Mouse (Mus musculus): ENCODE results near the gene Aprt. TPM values are rescaled to one million over a fixed set of nuclear protein-coding genes. Genes with fewer than 3 reads are reported as not detected.

Aprt gene
- total and polyA plus RNA-seq, 2 experiments: 59.8 to 105 TPM

DNA sequence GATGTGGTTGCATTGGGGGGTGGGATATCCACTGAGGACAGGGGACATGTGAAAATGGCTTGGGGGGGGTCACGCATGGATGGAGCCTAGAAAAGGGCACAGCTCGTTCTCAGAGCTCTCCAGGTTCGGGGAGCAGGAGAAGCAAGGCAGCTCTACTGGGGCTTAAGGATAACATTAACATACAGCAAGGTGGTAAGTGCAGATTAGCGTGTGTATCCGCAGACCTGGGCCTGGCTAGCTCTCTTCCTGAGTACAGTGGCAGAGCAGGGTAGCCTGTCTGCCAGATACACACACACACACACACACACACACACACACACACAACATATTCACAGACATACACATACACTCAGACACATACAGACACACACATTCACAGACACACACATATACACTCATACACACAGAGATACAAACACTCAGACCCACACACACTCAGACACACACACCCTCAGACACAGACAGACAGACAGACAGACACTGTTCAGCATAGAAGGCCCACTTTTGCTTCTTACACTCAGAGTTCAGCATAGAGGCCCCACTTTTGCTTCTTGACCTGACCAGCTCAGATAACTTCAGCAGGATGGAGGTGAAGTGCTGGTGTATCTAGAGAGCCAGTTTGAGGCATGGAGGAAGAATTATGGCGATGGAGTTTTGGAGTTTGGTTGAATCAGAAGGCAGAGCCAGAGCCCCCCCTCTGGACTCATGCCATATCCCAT is 42.1 kb upstream of the Aprt start:
- 76% methylated on average over 6 of the region's 6 CpGs for WGBS
- no peaks in the 10 kb centered on the region for H3K4me1 ChIP-seq (ENCODE audit: control insufficient read depth, insufficient read depth, low read length)
- H3K79me2 ChIP-seq (ENCODE audit: control insufficient read depth, insufficient read depth, low read length): no peaks in the 10 kb centered on the region
- TF ChIP-seq POLR2A (IDR thresholded peaks at IDR 0.05; ENCODE audit: extremely low read depth, insufficient read depth, low read length) (no peak), CTCF (IDR thresholded peaks at IDR 0.05; ENCODE audit: low read depth, low read length) (no peak)
- H3K4me3 ChIP-seq (ENCODE audit: insufficient read depth, low read depth, low read length): no peak overlapping the region
- no peaks in the 10 kb centered on the region for H3K27me3 ChIP-seq (ENCODE audit: control insufficient read depth, insufficient read depth, low read length)
- no peak overlapping the region for H3K27ac ChIP-seq (replicated peaks; ENCODE audit: insufficient read depth, low read depth, low read length)
- no peak for DNase-seq (ENCODE audit: extremely low read depth, low read depth, low spot score)
- H3K9ac ChIP-seq (ENCODE audit: low read depth, low read length): no peak overlapping the region
- no peaks in the 10 kb centered on the region for H3K36me3 ChIP-seq (ENCODE audit: control insufficient read depth, insufficient read depth, low read length)

DNA sequence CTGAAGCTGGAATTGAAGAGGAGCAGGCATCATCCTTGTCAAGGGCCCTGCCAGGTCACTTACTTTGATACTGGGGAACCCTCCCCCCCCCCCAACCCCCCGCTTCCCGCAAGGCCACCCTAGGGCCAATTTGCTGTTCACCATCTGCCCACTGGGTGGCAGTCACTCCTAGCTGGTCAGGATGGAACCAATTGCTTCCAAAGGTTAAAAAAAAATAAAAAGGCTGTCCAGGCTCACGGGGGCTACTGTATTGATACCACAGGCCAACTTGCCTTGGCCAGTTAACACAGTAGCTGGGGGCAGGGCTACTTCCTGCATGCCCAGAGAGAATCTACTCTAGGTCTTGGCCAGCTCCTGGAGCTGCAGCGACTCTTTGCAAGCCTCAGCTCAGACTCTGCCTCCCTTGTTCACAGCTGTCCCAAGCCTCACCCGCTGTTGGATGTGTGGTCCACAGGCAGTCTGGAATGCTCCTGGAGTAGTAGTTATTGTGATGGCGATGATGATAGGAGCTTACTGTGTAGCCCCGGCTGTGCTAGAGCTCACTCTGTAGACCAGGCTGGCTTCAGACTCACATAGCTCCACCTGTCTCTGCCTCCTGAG is 41.3 kb upstream of the Aprt start:
- Histone ChIP-seq H3K27ac (replicated peaks; ENCODE audit: insufficient read depth, low read depth, low read length) (no peak overlapping the region), H3K9ac (ENCODE audit: low read depth, low read length) (no peak overlapping the region), H3K27me3 (ENCODE audit: control insufficient read depth, insufficient read depth, low read length) (no peaks in the 10 kb centered on the region), H3K4me3 (ENCODE audit: insufficient read depth, low read depth, low read length) (no peak overlapping the region), H3K4me1 (ENCODE audit: control insufficient read depth, insufficient read depth, low read length) (no peaks in the 10 kb centered on the region), H3K36me3 (ENCODE audit: control insufficient read depth, insufficient read depth, low read length) (no peaks in the 10 kb centered on the region), H3K79me2 (ENCODE audit: control insufficient read depth, insufficient read depth, low read length) (no peaks in the 10 kb centered on the region)
- 48% methylated on average over 5 of the region's 7 CpGs for WGBS
- TF ChIP-seq POLR2A (IDR thresholded peaks at IDR 0.05; ENCODE audit: extremely low read depth, insufficient read depth, low read length) (no peak), CTCF (IDR thresholded peaks at IDR 0.05; ENCODE audit: low read depth, low read length) (peak; percentile 74)
- peak; percentile 38 for DNase-seq (ENCODE audit: extremely low read depth, low read depth, low spot score)

DNA sequence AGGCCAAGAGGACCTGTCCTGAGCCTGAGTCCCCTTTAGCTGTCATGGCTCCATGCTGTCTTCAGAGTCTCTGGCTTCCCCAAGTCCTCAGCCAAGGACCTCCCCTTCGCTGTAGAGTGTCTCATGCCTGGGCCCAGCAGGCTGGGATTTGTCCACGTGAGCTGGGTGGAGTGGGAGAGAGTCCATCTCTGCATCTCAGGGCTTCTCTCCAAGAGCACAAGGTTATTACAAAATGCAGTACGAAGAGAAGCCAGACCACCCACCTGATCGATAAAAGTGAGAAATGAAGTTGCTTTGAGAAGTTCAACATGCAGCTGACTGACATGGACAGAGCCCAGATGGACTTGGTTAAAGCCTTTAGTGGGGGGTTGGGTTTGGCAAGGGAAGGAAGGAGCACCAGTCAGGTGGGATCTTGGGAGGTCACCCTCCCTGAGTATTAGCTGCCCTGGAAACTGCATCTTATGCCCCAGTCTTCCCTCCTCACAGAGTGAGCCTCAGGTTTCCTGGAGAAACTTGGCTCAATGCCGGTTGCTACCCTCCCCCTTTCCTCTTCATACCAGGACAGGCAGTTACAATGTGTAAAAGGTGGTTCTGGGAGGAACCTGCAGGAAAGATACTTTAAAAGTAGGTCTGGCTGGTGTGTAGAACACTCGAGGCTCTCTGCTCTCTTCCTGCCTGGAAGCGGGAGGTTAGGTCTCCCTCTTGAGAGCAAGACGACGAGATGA is 39.6 kb upstream of the Aprt start:
- TF ChIP-seq POLR2A (IDR thresholded peaks at IDR 0.05; ENCODE audit: extremely low read depth, insufficient read depth, low read length) (no peak), CTCF (IDR thresholded peaks at IDR 0.05; ENCODE audit: low read depth, low read length) (no peak)
- Histone ChIP-seq H3K9ac (ENCODE audit: low read depth, low read length) (no peak overlapping the region), H3K36me3 (ENCODE audit: control insufficient read depth, insufficient read depth, low read length) (no peaks in the 10 kb centered on the region), H3K27ac (replicated peaks; ENCODE audit: insufficient read depth, low read depth, low read length) (no peak overlapping the region), H3K4me1 (ENCODE audit: control insufficient read depth, insufficient read depth, low read length) (peaks cover 7% of the 10 kb centered on the region), H3K27me3 (ENCODE audit: control insufficient read depth, insufficient read depth, low read length) (no peaks in the 10 kb centered on the region), H3K79me2 (ENCODE audit: control insufficient read depth, insufficient read depth, low read length) (no peaks in the 10 kb centered on the region), H3K4me3 (ENCODE audit: insufficient read depth, low read depth, low read length) (no peak overlapping the region)
- WGBS: 78% methylated on average over 9 of the region's 9 CpGs
- no peak for DNase-seq (ENCODE audit: extremely low read depth, low read depth, low spot score)

GRCm38 (mm10) chr8:122611295-122612133 is 34.8 kb upstream of the Aprt start, which contains the start of the genes Galns and Trappc2l:
Gene Galns (minus strand): TSS chr8:122611463.
Gene Trappc2l (plus strand): TSS chr8:122611640.
- Histone ChIP-seq H3K4me1 (ENCODE audit: control insufficient read depth, insufficient read depth, low read length) (peaks cover 10% of the 10 kb centered on the region), H3K27me3 (ENCODE audit: control insufficient read depth, insufficient read depth, low read length) (no peaks in the 10 kb centered on the region), H3K4me3 (ENCODE audit: insufficient read depth, low read depth, low read length) (peak within 1 kb of the TSS; percentile 76), H3K79me2 (ENCODE audit: control insufficient read depth, insufficient read depth, low read length) (no peaks in the 10 kb centered on the region), H3K9ac (ENCODE audit: low read depth, low read length) (peak within 1 kb of the TSS; percentile 81), H3K27ac (replicated peaks; ENCODE audit: insufficient read depth, low read depth, low read length) (peak within 1 kb of the TSS; percentile 63), H3K36me3 (ENCODE audit: control insufficient read depth, insufficient read depth, low read length) (no peaks in the 10 kb centered on the region)
- TF ChIP-seq POLR2A (IDR thresholded peaks at IDR 0.05; ENCODE audit: extremely low read depth, insufficient read depth, low read length) (peak; percentile 63; the same call in 1 of the 2 replicates), CTCF (IDR thresholded peaks at IDR 0.05; ENCODE audit: low read depth, low read length) (peak; percentile 37)
- peak; percentile 90 for DNase-seq (ENCODE audit: extremely low read depth, low read depth, low spot score)
- WGBS: under 1% methylated on average over 57 of the region's 57 CpGs

DNA sequence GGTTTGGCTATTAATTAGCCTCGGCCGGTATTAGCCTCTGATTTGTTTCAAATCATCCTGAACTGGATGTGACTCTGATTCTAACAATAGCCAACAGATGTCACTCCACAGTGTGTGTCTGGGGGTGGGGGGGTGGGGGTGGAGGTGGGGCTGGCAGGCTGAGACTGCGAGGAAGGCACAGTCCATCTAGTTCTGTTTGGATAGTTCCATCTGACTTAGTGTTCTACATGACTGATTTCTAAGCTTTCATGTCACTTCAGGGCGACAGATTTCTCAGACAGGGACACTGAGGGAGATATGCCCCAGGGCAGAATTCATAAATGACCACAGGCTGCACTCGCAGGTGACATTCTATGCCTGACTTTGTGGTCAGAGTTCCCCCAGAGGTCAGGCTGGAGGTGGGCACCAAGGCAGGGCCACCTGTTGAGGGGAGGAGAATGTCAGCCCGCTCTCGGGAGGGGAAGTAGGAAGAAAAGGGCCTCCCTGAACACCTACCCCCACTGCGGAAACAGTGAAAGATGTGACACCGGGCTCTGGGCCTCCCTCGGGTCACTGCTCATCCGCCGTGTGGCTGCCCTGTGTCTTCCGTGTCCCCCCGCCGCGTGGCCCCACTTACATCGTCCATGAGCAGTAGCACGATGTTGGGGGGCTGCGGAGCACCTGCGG is 34.0 kb upstream of the Aprt start:
- H3K27me3 ChIP-seq (ENCODE audit: control insufficient read depth, insufficient read depth, low read length): no peaks in the 10 kb centered on the region
- peaks cover 10% of the 10 kb centered on the region for H3K4me1 ChIP-seq (ENCODE audit: control insufficient read depth, insufficient read depth, low read length)
- H3K4me3 ChIP-seq (ENCODE audit: insufficient read depth, low read depth, low read length): peak overlapping the region; percentile 75
- no peak for TF ChIP-seq POLR2A (IDR thresholded peaks at IDR 0.05; ENCODE audit: extremely low read depth, insufficient read depth, low read length)
- TF ChIP-seq CTCF (IDR thresholded peaks at IDR 0.05; ENCODE audit: low read depth, low read length): no peak
- 5% methylated on average over 20 of the region's 20 CpGs for WGBS
- no peak overlapping the region for H3K27ac ChIP-seq (replicated peaks; ENCODE audit: insufficient read depth, low read depth, low read length)
- DNase-seq (ENCODE audit: extremely low read depth, low read depth, low spot score): peak; percentile 37
- peak overlapping the region; percentile 81 for H3K9ac ChIP-seq (ENCODE audit: low read depth, low read length)
- H3K79me2 ChIP-seq (ENCODE audit: control insufficient read depth, insufficient read depth, low read length): no peaks in the 10 kb centered on the region
- no peaks in the 10 kb centered on the region for H3K36me3 ChIP-seq (ENCODE audit: control insufficient read depth, insufficient read depth, low read length)
